Mouse (Mus musculus) embryonic facial prominence, embryonic 14.5 days (tissue): Measurements from ENCODE around the gene Slc1a1. TPM values are rescaled to one million over a fixed set of nuclear protein-coding genes. Genes with fewer than 3 reads are reported as not detected.
A peak's percentile ranks its signal among the peaks of the same experiment; 100 is the strongest.

ENCODE experiments used
- ATAC-seq: fragments of 200-750 bp; cut with Nextera tagmentation; 2 replicates; pipeline ENCODE4 v1.8.0; 2017; ENCODE audit warnings: low read depth, moderate number of reproducible peaks, moderate TSS enrichment
- DNase-seq: peaks from one replicate; pipeline ENCODE4 v3.0.0-alpha.2; 2015; ENCODE audit warnings: low spot score
- H3K27ac ChIP-seq: fragments of 300-500 bp; sonication (generic); replicated peaks from 2 replicates; pipeline ENCODE4 v1.5.1; 2014; ENCODE audit warnings: low read depth, mild to moderate bottlenecking, low read length, moderate library complexity
- H3K27me3 ChIP-seq: fragments of 300-500 bp; sonication (generic); replicated peaks from 2 replicates; pipeline ENCODE4 v1.6.1; 2014; ENCODE audit warnings: low read length; ENCODE audit not compliant: control insufficient read depth, insufficient read depth
- H3K36me3 ChIP-seq: fragments of 300-500 bp; sonication (generic); 2 replicates; pipeline ENCODE4 v1.6.1; 2014; ENCODE audit warnings: low read length, mixed read lengths; ENCODE audit not compliant: control insufficient read depth, insufficient read depth
- H3K4me1 ChIP-seq: fragments of 300-500 bp; sonication (generic); 2 replicates; pipeline ENCODE4 v1.6.1; 2014; ENCODE audit warnings: antibody characterized with exemption, low read length; ENCODE audit not compliant: control insufficient read depth, insufficient read depth
- H3K4me2 ChIP-seq: fragments of 300-500 bp; sonication (generic); 2 replicates; pipeline ENCODE4 v1.6.1; 2014; ENCODE audit warnings: low read depth, mild to moderate bottlenecking, low read length, moderate library complexity, mixed read lengths
- H3K4me3 ChIP-seq: fragments of 300-500 bp; sonication (generic); 2 replicates; pipeline ENCODE4 v1.5.1; 2014; ENCODE audit warnings: low read depth, mild to moderate bottlenecking, low read length
- H3K9ac ChIP-seq: fragments of 300-500 bp; sonication (generic); 2 replicates; pipeline ENCODE4 v1.6.1; 2014; ENCODE audit warnings: low read depth, mild to moderate bottlenecking, low read length, moderate library complexity, mixed read lengths
- H3K9me3 ChIP-seq: fragments of 300-500 bp; sonication (generic); 2 replicates; pipeline ENCODE4 v1.6.1; 2016; ENCODE audit warnings: low read length; ENCODE audit not compliant: control insufficient read depth
- WGBS: fragments of 180-500 bp; shearing (Covaris S2); extraction: QIAGEN DNeasy Blood & Tissue Kit; methylation state at CpG from one replicate; pipeline ENCODE4 v1.1.7; 2014; 5-methylcytosine and 5-hydroxymethylcytosine counted together
- polyA plus RNA-seq: library from polyadenylated mRNA; unstranded; fragments of >200 nt; fragmentation: Nextera tagmentation; extraction: Ambion mirVana; gene quantifications from 2 replicates; pipeline ENCODE4 v1.2.1, GENCODE M21; 2014

Gene Slc1a1
- polyA plus RNA-seq, 1 experiment from 2014 or later: 1.2 TPM

DNA sequence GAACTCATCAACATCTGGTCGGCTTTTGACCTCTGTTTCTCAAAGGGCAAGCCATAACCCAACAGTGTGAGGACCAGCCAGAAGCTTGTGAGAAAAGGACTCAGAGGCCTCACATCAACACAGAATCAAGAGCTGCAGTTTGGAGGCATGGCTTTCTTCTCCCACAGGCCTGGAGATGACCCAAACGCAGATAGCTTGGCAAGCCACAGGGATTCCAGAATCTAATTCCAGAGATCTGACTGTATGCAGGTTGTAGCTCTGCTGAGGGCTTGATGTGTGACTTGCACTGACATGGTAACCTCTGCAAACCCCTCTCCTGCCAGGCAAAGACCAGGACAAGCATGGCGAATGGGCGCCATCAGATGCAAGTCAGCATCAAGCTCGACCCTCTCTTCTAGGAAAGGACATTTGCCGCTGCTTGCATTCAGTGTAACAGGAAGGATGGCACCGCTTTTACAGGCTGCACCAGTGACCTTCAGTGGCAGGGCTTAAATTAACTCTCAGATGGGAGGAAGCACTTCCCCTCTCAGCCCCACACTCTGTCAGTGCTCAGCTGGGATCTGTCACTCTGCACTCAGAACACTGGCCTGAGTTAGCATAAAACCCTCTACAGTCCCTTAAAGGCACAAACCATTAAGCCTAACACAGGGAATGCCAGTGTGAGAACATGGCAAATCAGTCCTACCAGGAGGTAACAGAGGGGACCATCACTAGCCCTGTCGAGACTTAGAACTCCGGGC lies 105.5 kb downstream of the Slc1a1 start:
- ATAC-seq (no peak), DNase-seq (no peak)
- H3K4me3 ChIP-seq: no peak overlapping the region
- no peak overlapping the region for H3K4me2 ChIP-seq
- no peaks in the 10 kb centered on the region for H3K9me3 ChIP-seq
- H3K4me1 ChIP-seq: no peaks in the 10 kb centered on the region
- no peaks in the 10 kb centered on the region for H3K36me3 ChIP-seq
- no peaks in the 10 kb centered on the region for H3K27me3 ChIP-seq
- H3K9ac ChIP-seq: no peak overlapping the region
- WGBS: 62% methylated on average over 9 of the region's 9 CpGs
- H3K27ac ChIP-seq: no peak overlapping the region

DNA sequence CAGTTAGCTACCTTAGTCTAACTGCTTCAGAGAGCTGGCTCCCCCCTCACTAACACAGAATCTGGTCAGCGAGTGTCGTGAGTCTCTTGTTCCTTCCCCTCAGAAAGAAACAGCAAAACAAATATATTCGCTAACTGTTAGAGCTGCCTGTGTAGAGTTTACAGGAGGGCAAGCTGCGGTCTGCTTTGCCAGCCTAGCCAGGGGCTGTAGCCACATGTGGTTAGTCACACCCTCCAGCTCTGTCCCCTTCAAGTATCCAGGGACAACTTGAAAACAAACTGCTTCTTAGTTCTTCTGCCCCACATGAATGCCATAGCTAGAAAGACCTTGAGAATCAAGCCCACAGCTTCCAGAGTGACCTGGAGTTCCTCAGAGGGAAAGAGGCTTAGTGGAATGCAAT lies 106.4 kb downstream of the Slc1a1 start:
- 49% methylated on average over 4 of the region's 4 CpGs for WGBS
- Histone ChIP-seq H3K4me2 (no peak overlapping the region), H3K9ac (no peak overlapping the region), H3K9me3 (no peaks in the 10 kb centered on the region), H3K4me1 (no peaks in the 10 kb centered on the region), H3K4me3 (no peak overlapping the region), H3K36me3 (no peaks in the 10 kb centered on the region), H3K27me3 (no peaks in the 10 kb centered on the region), H3K27ac (no peak overlapping the region)
- DNase-seq: peak; percentile 14
- ATAC-seq: no peak

DNA sequence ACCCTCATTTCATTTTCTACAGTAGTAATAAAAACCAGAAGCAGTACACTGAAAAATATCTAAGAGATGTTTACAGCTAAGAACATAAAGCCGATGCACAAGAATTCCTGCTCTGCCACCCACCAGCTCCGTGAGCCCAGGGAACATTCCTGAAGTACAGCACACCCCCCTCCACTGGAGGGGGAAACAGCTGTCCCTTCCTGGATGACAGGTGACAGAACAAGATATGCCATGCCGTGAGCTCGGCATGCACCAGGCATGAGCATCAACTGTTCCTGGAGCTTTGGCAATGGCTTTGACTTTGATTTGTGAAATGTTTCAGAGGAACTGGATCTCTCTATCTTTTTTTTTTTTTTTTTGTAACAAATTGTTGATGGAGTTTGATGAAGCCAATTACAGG lies 111.9 kb downstream of the Slc1a1 start:
- no peak overlapping the region for H3K4me3 ChIP-seq
- H3K27me3 ChIP-seq: no peaks in the 10 kb centered on the region
- 29% methylated on average over 4 of the region's 4 CpGs for WGBS
- no peaks in the 10 kb centered on the region for H3K36me3 ChIP-seq
- DNase-seq (peak; percentile 56), ATAC-seq (no peak)
- H3K4me1 ChIP-seq: no peaks in the 10 kb centered on the region
- no peaks in the 10 kb centered on the region for H3K9me3 ChIP-seq
- no peak overlapping the region for H3K9ac ChIP-seq
- H3K27ac ChIP-seq: no peak overlapping the region
- no peak overlapping the region for H3K4me2 ChIP-seq

DNA sequence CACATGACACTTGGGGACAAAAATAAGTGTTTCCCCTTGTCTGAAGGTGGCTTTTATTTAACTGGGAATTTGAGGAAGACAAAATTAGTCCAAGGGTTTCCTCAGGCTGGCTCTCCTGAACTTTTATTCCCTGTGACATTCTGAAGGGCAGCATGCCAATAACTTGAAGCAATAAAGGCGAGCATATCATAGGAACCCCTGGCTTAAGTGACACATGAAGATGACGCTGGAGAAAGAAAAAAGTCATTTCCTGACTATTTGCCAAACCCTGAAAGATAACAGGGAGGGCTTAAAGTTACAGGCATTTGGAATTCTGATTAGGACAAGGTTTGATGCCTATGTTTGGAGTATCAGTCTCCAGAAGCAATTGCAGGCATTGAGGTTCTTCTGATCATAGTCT lies 112.5 kb downstream of the Slc1a1 start:
- no peak for DNase-seq
- no peaks in the 10 kb centered on the region for H3K27me3 ChIP-seq
- no peaks in the 10 kb centered on the region for H3K9me3 ChIP-seq
- H3K36me3 ChIP-seq: no peaks in the 10 kb centered on the region
- no peak overlapping the region for H3K4me2 ChIP-seq
- H3K27ac ChIP-seq: no peak overlapping the region
- H3K4me1 ChIP-seq: no peaks in the 10 kb centered on the region
- H3K9ac ChIP-seq: no peak overlapping the region
- H3K4me3 ChIP-seq: no peak overlapping the region
- WGBS: 35% methylated on average over 2 of the region's 2 CpGs
- no peak for ATAC-seq

DNA sequence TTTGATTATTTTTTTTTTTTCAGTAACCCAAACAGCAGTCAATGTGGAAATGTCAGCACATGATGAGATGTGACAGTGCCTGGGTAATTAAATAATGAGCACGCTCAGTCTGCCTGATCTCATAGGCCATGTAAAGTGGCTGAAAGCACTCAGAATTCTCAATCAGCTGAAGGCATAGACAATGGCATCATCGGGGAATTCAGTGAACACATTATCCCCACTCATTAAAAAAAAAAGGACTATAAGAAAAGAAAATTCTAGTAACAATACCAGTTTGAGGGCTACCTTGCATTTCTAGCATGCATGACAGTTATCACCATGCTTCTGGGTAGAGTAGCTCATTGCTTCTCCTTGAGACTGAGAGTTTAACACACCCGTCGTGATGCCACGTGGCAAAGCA lies 116.4 kb downstream of the Slc1a1 start:
- DNase-seq: no peak
- Histone ChIP-seq H3K36me3 (no peaks in the 10 kb centered on the region), H3K27me3 (no peaks in the 10 kb centered on the region), H3K4me3 (no peak overlapping the region), H3K9ac (no peak overlapping the region), H3K4me1 (no peaks in the 10 kb centered on the region), H3K27ac (no peak overlapping the region), H3K4me2 (no peak overlapping the region), H3K9me3 (no peaks in the 10 kb centered on the region)
- no peak for ATAC-seq
- 81% methylated on average over 5 of the region's 5 CpGs for WGBS

DNA sequence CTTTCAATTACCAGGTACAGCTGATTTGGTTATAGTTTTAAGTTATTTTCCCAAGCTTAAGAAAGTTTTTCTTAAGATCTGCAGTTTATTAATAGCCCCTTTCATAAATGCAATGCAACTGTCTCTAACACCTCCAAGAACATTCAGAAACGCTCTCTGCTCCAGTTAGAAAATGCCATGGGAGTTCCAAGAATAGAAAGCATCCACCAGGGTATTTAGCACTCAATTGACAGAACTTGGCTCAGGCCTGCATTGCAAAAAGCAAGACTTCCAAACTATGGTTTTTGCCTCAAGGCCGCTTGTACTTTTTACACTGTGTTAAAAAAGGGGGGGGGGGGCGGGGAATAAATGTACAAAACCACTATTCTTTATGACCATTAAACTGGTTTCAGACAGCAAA lies 128.3 kb downstream of the Slc1a1 start:
- 44% methylated on average over 3 of the region's 3 CpGs for WGBS
- no peak for DNase-seq

DNA sequence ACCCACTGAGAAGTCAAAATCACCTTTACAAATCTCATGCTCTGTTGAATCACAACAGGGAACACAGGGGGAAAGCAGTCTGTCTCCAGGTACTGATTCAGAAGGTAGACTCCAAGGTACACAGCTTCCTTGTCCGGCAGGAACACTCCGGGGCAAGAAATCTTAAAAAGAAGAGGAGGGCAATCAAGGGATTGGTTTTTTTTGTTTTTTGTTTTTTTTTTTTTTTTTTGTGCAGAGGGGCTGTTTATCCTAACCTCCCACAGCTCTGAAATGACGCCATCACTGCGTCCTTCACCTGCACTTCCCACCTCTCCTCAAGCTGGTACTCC lies 128.6 kb downstream of the Slc1a1 start:
- H3K27me3 ChIP-seq: no peaks in the 10 kb centered on the region
- H3K27ac ChIP-seq: no peak overlapping the region
- peak overlapping the region; percentile 92 for H3K4me2 ChIP-seq
- H3K36me3 ChIP-seq: no peaks in the 10 kb centered on the region
- 0% methylated on average over 4 of the region's 4 CpGs for WGBS
- peak overlapping the region; percentile 83 for H3K4me3 ChIP-seq
- peak overlapping the region; percentile 85 for H3K9ac ChIP-seq
- ATAC-seq: no peak
- no peak for DNase-seq
- H3K4me1 ChIP-seq: peaks cover 13% of the 10 kb centered on the region
- H3K9me3 ChIP-seq: no peaks in the 10 kb centered on the region

More for the DNA sequence above, 128.3 kb downstream of the Slc1a1 start:
- ATAC-seq: no peak
- H3K4me3 ChIP-seq: peak overlapping the region; percentile 83; the same call in 1 of the 2 replicates
- peak overlapping the region; percentile 92 for H3K4me2 ChIP-seq
- H3K27ac ChIP-seq: no peak overlapping the region
- peaks cover 13% of the 10 kb centered on the region for H3K4me1 ChIP-seq
- no peaks in the 10 kb centered on the region for H3K36me3 ChIP-seq
- H3K9ac ChIP-seq: peak overlapping the region; percentile 85; the same call in 1 of the 2 replicates
- H3K27me3 ChIP-seq: no peaks in the 10 kb centered on the region
- no peaks in the 10 kb centered on the region for H3K9me3 ChIP-seq

Other genes starting within 250 kb of the Slc1a1 start
- 3.8 and 6.0 TPM in 2 replicates for gene Glis3, start 155.0 kb upstream of the Slc1a1 start, polyA plus RNA-seq
- 8.4 and 9.3 TPM in 2 replicates for gene Plpp6, start 128.9 kb downstream of the Slc1a1 start, polyA plus RNA-seq
- gene 4430402I18Rik, start 132.8 kb downstream of the Slc1a1 start, polyA plus RNA-seq: 1.4 and 1.8 TPM in 2 replicates
- gene Cdc37l1, start 155.3 kb downstream of the Slc1a1 start, polyA plus RNA-seq: 35.8 and 41.8 TPM in 2 replicates
- 93.5 and 95.5 TPM in 2 replicates for gene Ak3, start 212.9 kb downstream of the Slc1a1 start, polyA plus RNA-seq